Mouse (Mus musculus): ENCODE measurements at regions not wholly inside any gene's neighbourhood (a gene's known extent, or its start where the extent isn't known, plus 50 kb on each side); places are given as distances from the start of the nearest gene placed in this dataset.

GRCm38 (mm10) chr8:31370137-31371010, 2058.1 kb upstream of the 5930422O12Rik start:
- Histone ChIP-seq H3K27ac (replicated peaks; ENCODE audit: insufficient read depth, low read depth, low read length) (no peak overlapping the region), H3K4me1 (ENCODE audit: control insufficient read depth, insufficient read depth, low read length) (no peaks in the 10 kb centered on the region), H3K9ac (ENCODE audit: low read depth, low read length) (no peak overlapping the region), H3K79me2 (ENCODE audit: control insufficient read depth, insufficient read depth, low read length) (no peaks in the 10 kb centered on the region), H3K4me3 (ENCODE audit: insufficient read depth, low read depth, low read length) (no peak overlapping the region), H3K27me3 (ENCODE audit: control insufficient read depth, insufficient read depth, low read length) (no peaks in the 10 kb centered on the region), H3K36me3 (ENCODE audit: control insufficient read depth, insufficient read depth, low read length) (no peaks in the 10 kb centered on the region)
- no peak for DNase-seq (ENCODE audit: extremely low read depth, low read depth, low spot score)
- no peak for TF ChIP-seq POLR2A (IDR thresholded peaks at IDR 0.05; ENCODE audit: extremely low read depth, insufficient read depth, low read length)
- TF ChIP-seq CTCF (IDR thresholded peaks at IDR 0.05; ENCODE audit: low read depth, low read length) = no peak
- 50% methylated on average over 3 of the region's 3 CpGs for WGBS

- 78% methylated on average over 5 of the region's 5 CpGs for WGBS
- TF ChIP-seq POLR2A (IDR thresholded peaks at IDR 0.05; ENCODE audit: extremely low read depth, insufficient read depth, low read length) (no peak), CTCF (IDR thresholded peaks at IDR 0.05; ENCODE audit: low read depth, low read length) (no peak)
Observed at GRCm38 (mm10) chr8:31371656-31372055, 2056.9 kb upstream of the 5930422O12Rik start.

DNA sequence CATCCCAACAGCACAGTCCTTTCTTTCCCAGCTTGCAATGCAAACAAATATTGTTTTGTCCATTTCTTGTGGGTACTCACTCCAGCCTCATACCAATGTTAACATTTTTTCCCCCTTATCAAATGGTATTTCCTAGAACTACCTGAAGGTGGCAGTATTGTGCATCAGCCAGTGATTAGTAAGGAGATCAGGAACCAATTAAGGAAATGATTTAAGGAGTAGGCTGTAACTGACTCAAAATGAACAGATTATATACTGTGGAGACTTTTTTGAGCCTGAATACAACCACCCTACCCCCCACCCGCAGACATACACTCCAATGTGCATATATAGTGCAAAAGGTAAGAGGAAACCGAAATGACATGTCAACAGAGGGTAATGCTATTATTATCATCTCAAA, 2056.1 kb upstream of the 5930422O12Rik start:
- peak; percentile 21 for DNase-seq (ENCODE audit: extremely low read depth, low read depth, low spot score)
- Histone ChIP-seq H3K4me1 (ENCODE audit: control insufficient read depth, insufficient read depth, low read length) (no peaks in the 10 kb centered on the region), H3K27me3 (ENCODE audit: control insufficient read depth, insufficient read depth, low read length) (no peaks in the 10 kb centered on the region), H3K9ac (ENCODE audit: low read depth, low read length) (no peak overlapping the region), H3K4me3 (ENCODE audit: insufficient read depth, low read depth, low read length) (no peak overlapping the region), H3K36me3 (ENCODE audit: control insufficient read depth, insufficient read depth, low read length) (no peaks in the 10 kb centered on the region), H3K79me2 (ENCODE audit: control insufficient read depth, insufficient read depth, low read length) (no peaks in the 10 kb centered on the region), H3K27ac (replicated peaks; ENCODE audit: insufficient read depth, low read depth, low read length) (no peak overlapping the region)
- TF ChIP-seq POLR2A (IDR thresholded peaks at IDR 0.05; ENCODE audit: extremely low read depth, insufficient read depth, low read length) = no peak
- peak; percentile 49 for TF ChIP-seq CTCF (IDR thresholded peaks at IDR 0.05; ENCODE audit: low read depth, low read length)
- 85% methylated on average over 2 of the region's 2 CpGs for WGBS

More at GRCm38 (mm10) chr8:31371656-31372055, 2056.9 kb upstream of the 5930422O12Rik start:
- no peak overlapping the region for H3K4me3 ChIP-seq (ENCODE audit: insufficient read depth, low read depth, low read length)
- H3K27ac ChIP-seq (replicated peaks; ENCODE audit: insufficient read depth, low read depth, low read length) = no peak overlapping the region
- no peak overlapping the region for H3K9ac ChIP-seq (ENCODE audit: low read depth, low read length)
- DNase-seq (ENCODE audit: extremely low read depth, low read depth, low spot score) = no peak
- H3K36me3 ChIP-seq (ENCODE audit: control insufficient read depth, insufficient read depth, low read length) = no peaks in the 10 kb centered on the region
- no peaks in the 10 kb centered on the region for H3K79me2 ChIP-seq (ENCODE audit: control insufficient read depth, insufficient read depth, low read length)
- H3K4me1 ChIP-seq (ENCODE audit: control insufficient read depth, insufficient read depth, low read length) = no peaks in the 10 kb centered on the region
- no peaks in the 10 kb centered on the region for H3K27me3 ChIP-seq (ENCODE audit: control insufficient read depth, insufficient read depth, low read length)

GRCm38 (mm10) chr8:31373140-31373787, 2055.2 kb upstream of the 5930422O12Rik start:
- Histone ChIP-seq H3K36me3 (ENCODE audit: control insufficient read depth, insufficient read depth, low read length) (no peaks in the 10 kb centered on the region), H3K27me3 (ENCODE audit: control insufficient read depth, insufficient read depth, low read length) (no peaks in the 10 kb centered on the region), H3K9ac (ENCODE audit: low read depth, low read length) (no peak overlapping the region), H3K4me3 (ENCODE audit: insufficient read depth, low read depth, low read length) (no peak overlapping the region), H3K27ac (replicated peaks; ENCODE audit: insufficient read depth, low read depth, low read length) (no peak overlapping the region), H3K79me2 (ENCODE audit: control insufficient read depth, insufficient read depth, low read length) (no peaks in the 10 kb centered on the region), H3K4me1 (ENCODE audit: control insufficient read depth, insufficient read depth, low read length) (no peaks in the 10 kb centered on the region)
- WGBS = 61% methylated on average over 6 of the region's 6 CpGs
- TF ChIP-seq POLR2A (IDR thresholded peaks at IDR 0.05; ENCODE audit: extremely low read depth, insufficient read depth, low read length) (no peak), CTCF (IDR thresholded peaks at IDR 0.05; ENCODE audit: low read depth, low read length) (no peak)
- DNase-seq (ENCODE audit: extremely low read depth, low read depth, low spot score) = peak; percentile 2

DNA sequence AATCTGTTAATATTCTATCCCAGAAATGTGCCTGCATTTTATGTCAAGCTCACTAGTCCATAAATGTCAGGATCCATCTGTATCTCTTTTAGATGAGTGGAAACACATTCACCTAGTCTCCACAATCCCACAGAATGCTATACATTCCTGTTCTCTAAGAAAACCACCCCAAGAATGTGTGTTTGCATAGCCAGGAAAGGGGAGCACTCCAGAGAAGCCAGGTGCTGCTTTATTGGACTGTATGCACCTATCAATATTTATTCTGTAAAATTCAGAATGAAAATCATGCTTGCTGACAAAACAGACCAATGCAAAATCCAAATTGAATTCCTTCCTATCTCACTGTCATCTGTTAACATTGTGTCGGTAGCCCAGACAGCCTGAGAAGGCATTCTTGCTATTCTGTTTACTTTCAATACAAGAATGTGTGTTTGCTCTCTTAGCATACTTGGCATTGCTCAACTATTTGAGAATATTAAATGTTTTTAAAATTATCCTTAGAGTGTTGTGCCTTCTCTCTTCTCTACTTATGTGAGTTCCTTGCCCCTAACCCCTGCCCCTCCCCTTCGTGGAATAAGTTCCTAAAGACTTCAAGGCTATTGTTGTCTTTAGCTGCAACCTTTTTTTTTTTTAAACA, 2050.7 kb upstream of the 5930422O12Rik start:
- no peak for DNase-seq (ENCODE audit: extremely low read depth, low read depth, low spot score)
- no peaks in the 10 kb centered on the region for H3K36me3 ChIP-seq (ENCODE audit: control insufficient read depth, insufficient read depth, low read length)
- no peak overlapping the region for H3K27ac ChIP-seq (replicated peaks; ENCODE audit: insufficient read depth, low read depth, low read length)
- 46% methylated on average over 2 of the region's 2 CpGs for WGBS
- no peaks in the 10 kb centered on the region for H3K4me1 ChIP-seq (ENCODE audit: control insufficient read depth, insufficient read depth, low read length)
- TF ChIP-seq POLR2A (IDR thresholded peaks at IDR 0.05; ENCODE audit: extremely low read depth, insufficient read depth, low read length) (no peak), CTCF (IDR thresholded peaks at IDR 0.05; ENCODE audit: low read depth, low read length) (no peak)
- H3K79me2 ChIP-seq (ENCODE audit: control insufficient read depth, insufficient read depth, low read length) = no peaks in the 10 kb centered on the region
- no peak overlapping the region for H3K9ac ChIP-seq (ENCODE audit: low read depth, low read length)
- H3K4me3 ChIP-seq (ENCODE audit: insufficient read depth, low read depth, low read length) = no peak overlapping the region
- no peaks in the 10 kb centered on the region for H3K27me3 ChIP-seq (ENCODE audit: control insufficient read depth, insufficient read depth, low read length)
